Mouse (Mus musculus): ENCODE results near the gene Olfr968.

Olfr968 gene

DNA sequence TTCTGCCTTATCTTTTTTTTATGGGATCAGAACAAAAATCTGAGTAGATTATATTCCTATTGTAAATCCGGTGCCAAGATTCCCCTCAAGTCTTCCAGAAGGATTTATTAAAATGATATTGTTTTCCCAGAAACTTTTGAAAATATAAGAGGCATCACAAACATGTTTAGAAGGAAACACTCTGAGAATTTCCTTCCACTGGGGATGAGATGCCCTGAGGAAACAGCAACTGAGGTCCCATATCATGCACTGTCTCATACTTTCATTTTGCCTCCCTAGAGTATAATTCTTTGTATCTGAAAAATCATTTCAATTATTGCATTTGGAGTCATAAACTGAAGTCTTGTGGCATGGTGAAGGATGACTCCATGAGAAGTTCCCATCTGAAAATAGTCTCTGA lies at the start of gene Olfr968:
TSS of gene Olfr968 (minus strand) at position 101 of the 400 bp plus-strand sequence.
- no peak for DNase-seq (ENCODE audit: low spot score in 2 of 2)

DNA sequence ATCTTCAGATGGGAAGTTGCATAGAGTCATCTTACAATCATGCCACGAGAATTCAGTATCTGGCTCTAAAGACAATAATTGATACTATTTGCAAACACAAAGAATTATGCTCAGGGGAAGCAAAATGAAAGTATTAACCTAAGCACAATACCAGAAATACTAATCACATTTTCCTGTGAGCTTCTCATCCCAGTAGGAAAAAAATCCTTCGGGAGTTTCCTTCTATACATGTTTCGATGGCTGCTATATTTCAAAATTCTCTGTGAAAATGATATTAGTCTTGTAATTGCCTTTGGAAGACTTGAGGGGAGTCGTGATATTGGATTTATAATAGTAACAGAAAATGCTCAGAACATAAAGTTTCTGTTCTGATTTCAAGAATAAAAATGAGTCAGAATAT lies 25.5 kb upstream of the Olfr968 start, which contains the start of gene Olfr970:
TSS of gene Olfr970 (plus strand) at position 301 of the 400 bp plus-strand sequence.
- no peak for DNase-seq (ENCODE audit: low spot score in 2 of 2)

DNA sequence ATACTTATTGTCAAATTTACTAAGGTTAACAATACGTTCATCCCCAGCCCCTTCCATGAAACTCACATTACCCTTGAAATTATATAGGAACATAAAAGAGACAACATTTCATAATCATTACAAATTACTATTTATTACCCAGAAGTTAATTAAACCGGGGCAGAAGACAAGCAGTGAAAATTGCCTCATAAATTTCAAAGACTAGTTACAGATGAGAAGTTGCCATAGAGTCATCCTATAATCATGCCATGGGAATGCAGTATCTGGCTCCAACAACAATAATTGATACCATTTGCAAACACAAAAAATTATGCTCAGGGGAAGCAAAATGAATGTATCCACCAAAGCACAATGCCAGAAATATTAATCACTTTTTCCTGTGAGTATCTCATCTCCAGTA lies 7.5 kb upstream of the Olfr968 start, which contains the start of gene Olfr969:
TSS of gene Olfr969 (plus strand) at position 388 of the 400 bp plus-strand sequence.
- no peak for DNase-seq (ENCODE audit: low spot score in 2 of 2)

DNA sequence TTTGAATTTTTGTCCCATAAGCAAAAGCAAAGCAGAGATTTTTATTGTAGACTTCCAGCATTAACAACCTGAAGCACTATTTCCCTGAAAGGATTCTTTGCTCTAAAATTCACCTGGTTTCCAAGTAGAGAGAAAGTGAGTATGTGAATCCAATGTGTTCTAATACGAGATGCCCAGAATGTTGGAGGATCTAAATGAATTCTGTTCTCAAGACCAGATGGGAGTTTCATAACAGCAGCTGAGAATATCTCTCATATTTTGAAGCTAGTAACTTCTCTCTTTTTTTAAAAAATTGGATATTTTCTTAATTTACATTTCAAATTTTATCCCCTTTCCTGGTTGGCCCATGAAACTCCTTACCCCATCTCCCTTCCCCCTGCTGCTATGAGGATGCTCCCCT lies 36.6 kb downstream of the Olfr968 start:
- no peak for DNase-seq (ENCODE audit: low spot score in 2 of 2)

DNA sequence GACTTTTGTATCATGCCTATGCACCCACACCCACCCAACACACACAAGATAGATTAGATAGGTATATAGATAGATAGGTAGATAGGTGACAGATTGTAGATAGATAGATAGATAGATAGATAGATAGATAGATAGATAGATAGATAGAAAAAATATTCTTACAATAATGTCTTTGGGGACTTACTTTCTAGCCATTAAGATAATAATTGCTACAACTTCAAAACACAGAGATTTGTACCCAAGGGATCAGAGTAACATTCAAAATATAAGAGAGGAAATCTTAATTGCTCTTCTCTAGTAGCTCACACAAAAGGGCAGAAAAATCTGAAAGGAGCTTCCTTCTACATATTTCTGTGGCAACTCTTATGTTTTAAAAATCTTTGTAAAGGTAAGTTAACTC lies 37.1 kb downstream of the Olfr968 start, which contains the start of gene Olfr967:
TSS of gene Olfr967 (plus strand) at position 301 of the 400 bp plus-strand sequence.
- DNase-seq (ENCODE audit: low spot score in 2 of 2), result no peak

DNA sequence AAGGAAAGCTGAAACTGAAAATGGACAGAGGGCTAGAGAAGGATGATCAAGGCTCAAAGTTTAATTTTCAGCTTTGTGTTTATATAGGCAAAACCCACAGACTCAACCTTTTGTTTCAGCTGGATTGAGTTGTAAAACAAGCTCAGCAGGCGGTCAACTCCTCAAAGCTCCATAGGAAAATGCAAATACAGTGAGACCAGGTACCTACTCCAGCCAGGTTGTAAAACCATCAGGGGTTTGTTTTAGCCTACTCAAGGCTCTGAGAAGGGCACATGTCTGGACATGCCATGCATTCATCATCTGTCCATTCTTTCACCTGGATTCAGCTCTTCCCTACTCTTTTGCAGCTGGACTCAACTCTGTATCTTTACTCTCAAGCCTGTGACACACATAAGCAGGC lies 42.3 kb downstream of the Olfr968 start:
- no peak for DNase-seq (ENCODE audit: low spot score in 2 of 2)

DNA sequence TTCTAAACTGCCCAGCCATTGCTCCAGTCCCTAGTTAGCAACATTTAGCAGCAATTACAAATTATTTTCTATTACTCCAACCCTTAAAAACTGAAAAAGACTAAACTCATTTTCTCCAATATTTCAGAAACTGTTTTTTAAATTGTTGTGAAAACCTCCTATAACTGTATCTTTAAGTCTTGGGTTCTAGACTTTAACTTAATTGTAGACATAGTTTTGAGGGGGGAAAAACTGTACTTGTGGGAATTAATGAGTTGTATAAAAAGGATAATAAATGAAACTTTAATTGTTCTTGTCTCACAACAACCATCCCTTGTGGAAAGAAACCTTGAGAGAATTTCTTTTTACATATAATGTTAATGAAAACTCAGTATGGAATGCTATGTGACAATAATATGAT lies 52.4 kb downstream of the Olfr968 start, which contains the start of gene Olfr150:
TSS of gene Olfr150 (plus strand) at position 301 of the 400 bp plus-strand sequence.
- no peak for DNase-seq (ENCODE audit: low spot score in 2 of 2)

All from frontal cortex, postnatal 25 days (tissue).